Mouse (Mus musculus): ENCODE data around the gene Traf3.

GRCm38 (mm10) chr12:111188295-111188694 is 22.1 kb downstream of the Traf3 start:
- no peak for TF ChIP-seq POLR2A (IDR thresholded peaks at IDR 0.05; ENCODE audit: low read depth, low read length)
- TF ChIP-seq CTCF (conservative IDR thresholded peaks at IDR 0.05; ENCODE audit: insufficient read depth, insufficient read length, low read depth, low read length), result no peak
